Mouse (Mus musculus) layer of hippocampus, adult 18-20 months (tissue): Measurements from ENCODE around the gene Zcchc7. TPM values are rescaled to one million over a fixed set of nuclear protein-coding genes. Genes with fewer than 3 reads are reported as not detected.
A peak's percentile ranks its signal among the peaks of the same experiment; 100 is the strongest.
"Not testable (repeated sequence)": the region's sequence is repeated elsewhere in the genome, so short reads cannot be mapped to it uniquely, and the experiment has no call there.

Experiments
- DNase-seq, 2 experiments: peaks; one replicate each; pipeline ENCODE4 v3.0.0; 2022; ENCODE audit warnings: low spot score in 2 of 2
- total RNA-seq, 2 experiments: library from RNA; stranded (reverse); gene quantifications; 2 replicates each; pipeline ENCODE4 v1.2.3; 2021

Gene Zcchc7
- total RNA-seq, 2 experiments from 2014 or later: 52.2 to 64.9 TPM

GRCm38 (mm10) chr4:44756134-44756951 lies 666 bp downstream of the Zcchc7 start:
- peak; percentile 91 to 94 for DNase-seq

GRCm38 (mm10) chr4:44757131-44757530 lies 1.5 kb downstream of the Zcchc7 start:
- DNase-seq: not testable (repeated sequence)

- DNase-seq: no peak
These were observed 19.2 kb downstream of the Zcchc7 start for GRCm38 (mm10) chr4:44774890-44775289.

- DNase-seq: peak; percentile 19 to 65
These were observed 21.0 kb downstream of the Zcchc7 start for GRCm38 (mm10) chr4:44776651-44777050.

- no peak for DNase-seq
These were observed 21.4 kb downstream of the Zcchc7 start for GRCm38 (mm10) chr4:44777101-44777500.

DNA sequence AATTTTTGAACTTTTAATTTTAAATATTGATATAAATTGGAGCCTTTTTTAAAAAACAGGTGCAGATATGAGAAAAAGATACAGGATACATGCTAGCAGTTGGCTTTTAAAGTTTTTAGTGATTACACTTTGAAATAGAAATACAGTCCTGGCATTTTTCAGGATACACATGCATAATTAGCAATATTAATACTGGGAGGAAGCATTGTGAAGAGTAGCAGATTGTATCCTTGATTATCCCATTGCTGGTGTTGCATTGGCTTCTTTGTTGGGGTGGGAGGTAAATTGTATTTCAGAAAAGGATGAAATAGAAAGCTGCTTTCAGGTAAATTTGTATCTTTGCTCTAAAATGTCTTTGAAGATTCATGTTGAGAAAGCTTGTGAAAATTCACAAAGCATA lies 22.0 kb downstream of the Zcchc7 start:
- DNase-seq: no peak

DNA sequence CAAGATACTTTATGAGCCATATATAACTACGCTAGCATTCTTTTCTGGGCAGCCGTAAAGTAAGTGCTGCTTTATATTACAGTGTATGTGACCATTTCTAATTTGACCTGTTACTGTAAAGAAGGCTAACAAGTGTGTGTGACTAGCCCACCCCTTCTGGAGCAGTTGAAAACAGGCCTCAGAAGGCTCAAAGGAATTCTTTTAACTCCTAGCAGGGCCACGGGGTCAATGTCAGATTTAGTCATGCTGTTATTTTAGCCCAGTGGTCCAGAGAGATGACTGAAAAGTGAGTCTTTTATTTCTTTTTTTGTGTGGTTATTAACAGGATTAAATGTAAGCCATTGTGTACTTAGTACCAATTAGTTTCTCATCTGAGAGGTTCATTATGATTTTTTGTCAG lies 22.6 kb downstream of the Zcchc7 start:
- no peak for DNase-seq

GRCm38 (mm10) chr4:44780462-44781157 lies 24.9 kb downstream of the Zcchc7 start:
- DNase-seq: no peak

- no peak for DNase-seq
These were observed 25.8 kb downstream of the Zcchc7 start for GRCm38 (mm10) chr4:44781494-44781893.

DNA sequence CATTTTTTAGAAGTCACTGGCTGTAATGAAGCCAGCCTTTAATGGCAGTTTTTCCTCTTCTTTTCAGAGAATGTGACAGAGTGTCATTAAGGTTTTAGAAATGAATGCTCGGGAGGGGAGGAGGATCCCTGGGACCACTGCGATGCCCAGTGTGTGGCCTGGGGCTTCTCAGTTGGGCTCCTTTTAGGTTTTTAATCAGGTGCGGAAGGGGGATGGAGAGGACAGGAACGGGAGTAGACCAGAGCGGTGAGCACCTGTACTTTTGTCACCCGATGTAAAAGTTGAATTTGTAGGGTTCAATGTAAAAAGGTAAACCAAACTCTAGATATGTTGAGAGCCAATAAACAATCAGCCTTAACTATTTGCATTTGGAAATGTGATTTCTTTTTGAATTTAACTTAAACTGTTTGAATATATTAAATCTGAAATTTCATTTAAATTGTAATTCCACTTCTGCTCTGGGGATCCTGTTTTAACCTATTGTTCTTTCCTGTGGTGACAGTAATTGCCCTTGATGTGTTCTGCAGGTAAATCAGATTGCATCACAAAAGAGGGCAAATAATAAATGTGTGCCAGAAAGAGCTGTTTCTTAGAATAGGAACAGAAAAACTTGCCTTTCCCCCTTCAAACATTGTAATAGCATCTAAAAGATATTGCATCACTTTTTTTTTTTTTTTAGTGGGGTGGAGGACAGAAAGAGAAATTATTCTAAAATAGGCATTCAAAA lies 28.1 kb downstream of the Zcchc7 start:
- DNase-seq: no peak

- DNase-seq: no peak
These were observed 57.2 kb downstream of the Zcchc7 start for GRCm38 (mm10) chr4:44812855-44813254.

DNA sequence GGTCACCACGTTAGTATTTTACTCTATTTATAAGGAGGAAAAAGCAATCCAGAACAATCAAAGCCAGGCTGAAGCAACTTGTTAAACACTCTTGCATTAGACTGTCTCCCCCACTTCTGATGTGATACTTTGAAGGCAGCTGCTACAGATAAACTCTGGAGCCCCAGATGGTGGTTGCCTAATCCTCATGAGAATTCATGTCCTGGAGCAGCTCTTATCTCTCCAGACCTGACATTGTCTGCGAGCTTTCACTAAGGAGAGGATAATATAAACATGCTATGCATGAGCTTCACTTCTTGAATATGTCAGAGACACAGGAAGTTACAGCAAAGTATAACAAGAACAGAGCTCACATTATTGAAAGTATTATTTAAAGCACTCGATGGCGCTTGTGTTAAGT lies 58.1 kb downstream of the Zcchc7 start:
- DNase-seq: peak in 1 of 2 experiments; percentile 42

DNA sequence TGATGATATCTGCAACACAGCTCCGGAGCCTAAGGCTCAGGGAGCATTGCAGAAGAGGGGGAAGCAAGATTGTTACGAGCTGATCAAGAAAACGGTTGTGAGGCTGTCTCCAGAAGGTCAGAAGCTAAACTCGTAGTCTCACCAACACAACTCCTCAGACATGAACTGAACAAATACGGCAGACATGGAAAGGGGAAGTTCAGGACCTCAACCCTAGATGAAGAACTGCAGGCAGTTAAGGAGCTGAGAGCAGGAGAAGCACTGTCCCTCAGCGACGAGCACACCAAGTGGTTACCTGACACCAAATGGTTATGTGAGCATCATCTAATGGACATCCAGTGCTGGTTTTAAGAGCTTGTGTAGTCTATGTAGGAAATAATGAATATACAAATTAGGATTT lies 60.9 kb downstream of the Zcchc7 start:
- DNase-seq: no peak

- no peak for DNase-seq
These were observed 74.9 kb downstream of the Zcchc7 start for GRCm38 (mm10) chr4:44830609-44831008.

DNA sequence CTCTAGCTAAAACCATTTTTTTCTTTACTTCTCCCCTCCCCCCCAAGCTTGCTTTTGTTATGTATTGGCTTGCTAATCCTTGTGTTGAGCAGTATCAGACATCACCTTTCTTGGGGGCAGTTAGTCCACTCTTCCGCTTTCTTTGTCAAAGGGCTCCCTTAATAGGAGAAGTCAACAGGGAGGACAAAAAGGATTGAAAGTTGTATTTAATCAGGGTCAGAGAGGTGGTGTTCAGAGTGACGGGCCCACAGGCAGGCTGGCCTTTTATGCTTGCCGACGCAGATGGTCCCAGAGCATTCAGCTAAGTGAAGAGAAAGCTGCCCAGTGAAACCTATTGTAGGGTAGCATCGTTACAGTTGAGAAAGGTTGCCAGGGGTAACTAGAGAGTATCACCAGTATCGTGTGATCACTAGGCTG lies 96.2 kb downstream of the Zcchc7 start:
- no peak for DNase-seq

DNA sequence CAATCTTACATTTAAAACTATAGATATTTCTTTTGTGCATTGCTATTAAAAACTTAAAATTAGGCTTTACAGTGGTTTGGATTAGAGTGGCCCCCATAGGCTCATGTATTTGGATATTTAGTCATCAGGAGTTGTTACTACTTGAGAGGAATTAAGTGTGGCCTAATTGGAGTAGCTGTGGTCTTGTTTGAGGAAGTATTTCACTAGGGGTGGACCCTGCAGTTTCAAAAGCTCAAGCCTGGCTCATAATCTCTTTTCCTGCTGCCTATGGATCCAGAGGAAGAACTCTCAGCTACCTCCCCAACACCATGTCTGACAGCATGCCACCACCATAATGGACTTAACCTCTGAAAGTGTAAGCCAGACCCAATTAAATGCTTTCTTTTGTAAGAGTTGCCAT lies 115.9 kb downstream of the Zcchc7 start:
- no peak for DNase-seq

DNA sequence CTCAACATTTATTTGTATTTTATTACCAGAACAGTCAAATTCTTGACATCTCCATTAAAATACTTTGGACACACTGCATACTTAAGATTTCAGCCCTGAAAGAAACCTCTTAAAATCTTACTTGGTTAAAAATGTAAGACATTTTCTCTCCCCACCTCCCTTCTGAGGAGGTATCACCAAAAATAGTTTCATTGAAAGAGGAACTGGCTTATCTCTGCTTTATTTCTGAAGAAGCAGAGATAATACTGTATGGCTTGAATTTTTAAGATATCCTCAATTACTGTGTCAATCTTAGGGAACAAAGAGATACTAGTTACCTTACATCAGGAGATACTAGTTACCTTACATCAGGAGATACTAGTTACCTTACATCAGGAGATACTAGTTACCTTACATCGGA lies 116.4 kb downstream of the Zcchc7 start:
- no peak for DNase-seq

- DNase-seq: no peak
These were observed 124.5 kb downstream of the Zcchc7 start for GRCm38 (mm10) chr4:44880065-44880623.

DNA sequence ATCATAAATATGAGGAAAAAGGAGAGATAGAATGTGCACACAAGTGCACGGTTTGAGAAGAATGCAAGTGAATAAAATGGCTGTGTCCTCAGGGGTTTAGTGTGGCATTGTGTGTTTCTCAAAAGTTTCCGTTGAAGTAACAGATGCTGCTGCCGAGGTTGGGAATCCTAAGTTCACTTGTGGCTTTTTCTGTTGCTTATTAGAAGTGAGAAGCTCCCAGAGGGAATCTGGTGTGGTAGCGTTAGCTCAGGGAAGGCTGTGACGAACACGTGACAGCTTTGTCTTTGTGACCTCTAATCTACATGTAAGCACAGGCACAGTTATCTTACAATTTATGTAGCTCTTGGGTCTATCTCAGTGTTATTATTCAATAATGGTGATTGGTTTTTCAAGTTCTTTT lies 130.5 kb downstream of the Zcchc7 start:
- no peak for DNase-seq

DNA sequence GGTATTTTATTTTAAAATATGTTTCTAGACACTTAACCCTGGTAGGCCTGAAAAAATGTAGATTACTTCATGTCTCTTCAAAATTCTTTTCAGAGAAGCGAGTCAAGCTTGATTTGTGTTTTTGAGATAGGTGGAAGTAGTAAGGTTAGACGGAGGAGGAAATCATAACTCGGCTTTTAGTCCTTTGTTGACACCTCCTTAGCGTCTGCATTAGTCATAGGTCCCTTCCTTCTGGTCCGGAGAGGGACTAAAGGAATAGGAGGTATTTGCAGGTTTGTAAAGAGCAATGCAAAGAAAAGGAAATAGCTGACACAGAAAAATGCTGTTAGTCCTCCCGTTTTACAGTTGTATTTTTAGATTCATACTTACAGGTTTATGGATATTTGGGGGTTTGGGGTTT lies 135.7 kb downstream of the Zcchc7 start:
- DNase-seq: no peak

DNA sequence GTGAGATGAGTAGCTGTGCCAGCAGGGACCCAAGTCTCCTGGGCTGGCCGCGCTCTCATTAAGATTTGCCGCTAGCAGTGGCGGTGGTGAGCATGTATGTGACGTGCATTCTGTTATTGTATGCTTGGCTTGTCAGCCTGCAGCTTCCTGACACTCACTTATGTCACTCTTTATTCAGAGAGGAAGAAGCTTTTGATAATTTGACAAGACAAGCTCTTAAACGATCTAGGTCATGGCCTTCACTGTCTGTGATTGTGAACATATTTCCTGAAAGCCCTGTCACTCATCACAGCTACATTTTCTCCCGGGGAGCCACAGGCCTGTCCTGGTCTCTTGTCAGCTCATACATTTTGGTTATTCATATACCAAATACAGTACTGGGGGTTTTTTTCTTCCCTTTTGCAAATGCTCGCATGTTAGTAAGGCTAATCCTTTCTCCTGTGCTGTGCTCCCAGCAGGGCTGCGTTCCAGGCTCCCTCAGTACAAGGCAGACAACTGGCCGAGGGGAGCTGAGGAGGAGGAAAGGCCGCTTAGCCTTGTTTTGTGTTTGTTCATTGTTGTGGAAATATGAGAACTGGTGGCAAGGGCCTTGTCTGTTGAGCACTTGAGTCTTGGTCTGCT lies 150.1 kb downstream of the Zcchc7 start:
- DNase-seq: peak in 1 of 2 experiments; percentile 33
